ENCODE assay signal across 23 mouse cellular contexts in genomic region chr3:90459727-90460126, GRCm38 (mm10). TPM values are rescaled to one million over a fixed set of nuclear protein-coding genes. Genes with fewer than 3 reads are reported as not detected.
DNase-seq lines count a peak whose midpoint lies in the region; ATAC-seq lines count a peak whose summit lies in the region.
"Had no signal": no experiment of that assay in that cellular context is flagged by ENCODE, and none has a peak within 500 bp of the region (broad histone marks: within the 10 kb centered on the region; RNA-seq: fewer than 3 reads in every experiment).

No protein-coding gene starts in this region.

- H3K4me3 ChIP-seq in neural tube, embryonic 12.5 days = no peak overlapping the region
- H3K4me3 ChIP-seq in neural tube, embryonic 15.5 days (replicated peaks) = no peak overlapping the region
- H3K4me3 ChIP-seq: embryonic facial prominence, embryonic 10.5 days; embryonic facial prominence, embryonic 12.5 days; forebrain, embryonic 13.5 days; forebrain, embryonic 15.5 days had no signal

- no peak for ATAC-seq in neural tube, embryonic 12.5 days (ENCODE audit: low FRiP score, low read depth)
- ATAC-seq in neural tube, embryonic 15.5 days (ENCODE audit: low FRiP score) = no peak
- ATAC-seq: activated CD4-positive, CD25-positive, alpha-beta regulatory T cell, adult 4 months; CD4-positive, CD25-positive, alpha-beta regulatory T cell, adult 4 months; forebrain, embryonic 13.5 days; forebrain, embryonic 15.5 days; forebrain, postnatal 0 days; Patski had no signal

- H3K27ac ChIP-seq in neural tube, embryonic 12.5 days = no peak overlapping the region
- H3K27ac ChIP-seq in neural tube, embryonic 15.5 days (replicated peaks) = no peak overlapping the region
- H3K27ac ChIP-seq: embryonic facial prominence, embryonic 10.5 days; embryonic facial prominence, embryonic 12.5 days; forebrain, embryonic 13.5 days; forebrain, embryonic 15.5 days had no signal

- H3K36me3 ChIP-seq in neural tube, embryonic 12.5 days = no peaks in the 10 kb centered on the region
- no peaks in the 10 kb centered on the region for H3K36me3 ChIP-seq in neural tube, embryonic 15.5 days
- H3K36me3 ChIP-seq: embryonic facial prominence, embryonic 10.5 days; embryonic facial prominence, embryonic 12.5 days; forebrain, embryonic 15.5 days; G1E had no signal

- H3K9me3 ChIP-seq in neural tube, embryonic 12.5 days = no peaks in the 10 kb centered on the region
- H3K9me3 ChIP-seq in neural tube, embryonic 15.5 days (replicated peaks) = no peaks in the 10 kb centered on the region
- H3K9me3 ChIP-seq: embryonic facial prominence, embryonic 10.5 days; embryonic facial prominence, embryonic 12.5 days; forebrain, embryonic 13.5 days; forebrain, embryonic 15.5 days had no signal

- WGBS in neural tube, embryonic 12.5 days = 86% methylated on average over 9 of the region's 9 CpGs
- WGBS in neural tube, embryonic 15.5 days = 85% methylated on average over 9 of the region's 9 CpGs

- peak; percentile 65 for DNase-seq in adrenal gland, adult 2 months
- no peak for DNase-seq in adrenal gland, adult 18-20 months (ENCODE audit: low spot score in 2 of 2)
- DNase-seq in heart, adult 11 months = peak; percentile 89
- no peak for DNase-seq in heart, postnatal 14 days
- DNase-seq: adrenal gland, adult 8-10 months; adrenal gland, postnatal 14 days; B cell, adult 2 months; cerebellum, adult 11 months; cerebellum, adult 18-20 months; cerebellum, adult 9-10 months; cerebellum, postnatal 10 days; cerebellum, postnatal 25 days; forebrain, postnatal 0 days had no signal

- H3K27me3 ChIP-seq in neural tube, embryonic 12.5 days (replicated peaks) = peaks cover 33% of the 10 kb centered on the region
- H3K27me3 ChIP-seq in neural tube, embryonic 15.5 days (replicated peaks) = peaks cover 34% of the 10 kb centered on the region

- H3K4me2 ChIP-seq in neural tube, embryonic 12.5 days (replicated peaks) = no peak overlapping the region
- no peak overlapping the region for H3K4me2 ChIP-seq in neural tube, embryonic 15.5 days
- H3K4me2 ChIP-seq: embryonic facial prominence, embryonic 12.5 days; forebrain, embryonic 13.5 days; forebrain, embryonic 15.5 days had no signal

- 0 out of 2 replicates have a peak overlapping the region, but pooled peaks have one; percentile 3 for H3K9ac ChIP-seq in neural tube, embryonic 12.5 days
- H3K9ac ChIP-seq in neural tube, embryonic 15.5 days (replicated peaks) = no peak overlapping the region
- H3K9ac ChIP-seq: embryonic facial prominence, embryonic 12.5 days; forebrain, embryonic 13.5 days; forebrain, embryonic 15.5 days; forebrain, postnatal 0 days had no signal

- H3K4me1 ChIP-seq in neural tube, embryonic 12.5 days = no peaks in the 10 kb centered on the region
- peaks cover 2% of the 10 kb centered on the region; the same call in 1 of the 2 replicates for H3K4me1 ChIP-seq in neural tube, embryonic 15.5 days
- H3K4me1 ChIP-seq: embryonic facial prominence, embryonic 12.5 days; forebrain, embryonic 13.5 days; forebrain, embryonic 15.5 days had no signal

- intact Hi-C loops in heart, postnatal 14 days (cut with DNase I) = loop anchor here (10.0 kb wide), 1 partner anchor 165 kb away; the partner anchor contains the start of gene Gatad2b

RNA-seq across cellular contexts. Expression of gene Npr1, which starts 5.9 kb away (rescaled TPM):
- 100 to 1,000 TPM; 193 to 290 TPM for total RNA-seq in adrenal gland, adult 2 months (2021)
- 367 and 435 TPM in 2 replicates for polyA plus RNA-seq in adrenal gland, adult 2 months (2012; rRNA removed)
- total RNA-seq in adrenal gland, adult 18-20 months (2021) = 100 to 1,000 TPM; 241 to 269 TPM
- 10 to 100 TPM; 25.8 to 33.1 TPM for total RNA-seq in heart, postnatal 14 days (2021)
- 3.3 and 3.5 TPM in 2 replicates for polyA plus RNA-seq in neural tube, embryonic 12.5 days (2016; fragmentation: Nextera tagmentation; extraction: Ambion mirVana)
- polyA plus RNA-seq in neural tube, embryonic 15.5 days (2015; fragmentation: Nextera tagmentation; extraction: Ambion mirVana) = 3.1 and 4.4 TPM in 2 replicates
- total RNA-seq: G1E had no signal
- polyA plus RNA-seq: activated CD4-positive, CD25-positive, alpha-beta regulatory T cell, adult 4 months; CD4-positive, CD25-positive, alpha-beta regulatory T cell, adult 4 months; G1E had no signal

RNA-seq across cellular contexts. Expression of gene Ilf2, which starts 16.2 kb away (rescaled TPM):
- 10 to 100 TPM; 52.3 to 54.4 TPM for total RNA-seq in adrenal gland, adult 2 months (2021)
- 8.6 and 10.2 TPM in 2 replicates for polyA plus RNA-seq in adrenal gland, adult 2 months (2012; rRNA removed)
- 10 to 100 TPM; 49.3 to 53.1 TPM for total RNA-seq in adrenal gland, adult 18-20 months (2021)
- total RNA-seq in heart, postnatal 14 days (2021) = 10 to 100 TPM; 35.3 to 39.2 TPM
- 322 and 326 TPM in 2 replicates for polyA plus RNA-seq in neural tube, embryonic 12.5 days (2016; fragmentation: Nextera tagmentation; extraction: Ambion mirVana)
- polyA plus RNA-seq in neural tube, embryonic 15.5 days (2015; fragmentation: Nextera tagmentation; extraction: Ambion mirVana) = 218 and 229 TPM in 2 replicates

RNA-seq across cellular contexts. Expression of gene Ints3, which starts 26.3 kb away (rescaled TPM):
- 10 to 100 TPM; 81.0 to 90.6 TPM for total RNA-seq in adrenal gland, adult 2 months (2021)
- 32.2 and 40.2 TPM in 2 replicates for polyA plus RNA-seq in adrenal gland, adult 2 months (2012; rRNA removed)
- total RNA-seq in adrenal gland, adult 18-20 months (2021) = 10 to 100 TPM; 71.1 to 98.9 TPM
- total RNA-seq in heart, postnatal 14 days (2021) = 10 to 100 TPM; 26.4 to 27.2 TPM
- 38.1 and 40.5 TPM in 2 replicates for polyA plus RNA-seq in neural tube, embryonic 12.5 days (2016; fragmentation: Nextera tagmentation; extraction: Ambion mirVana)
- 29.8 and 31.5 TPM in 2 replicates for polyA plus RNA-seq in neural tube, embryonic 15.5 days (2015; fragmentation: Nextera tagmentation; extraction: Ambion mirVana)

RNA-seq across cellular contexts. Expression of gene Snapin, which starts 31.1 kb away (rescaled TPM):
- total RNA-seq in adrenal gland, adult 2 months (2021) = 10 to 100 TPM; 72.1 to 73.8 TPM
- polyA plus RNA-seq in adrenal gland, adult 2 months (2012; rRNA removed) = 23.8 and 32.5 TPM in 2 replicates
- total RNA-seq in adrenal gland, adult 18-20 months (2021) = 10 to 100 TPM; 57.3 to 59.8 TPM
- 10 to 100 TPM; 51.3 to 52.6 TPM for total RNA-seq in heart, postnatal 14 days (2021)
- 81.7 and 87.0 TPM in 2 replicates for polyA plus RNA-seq in neural tube, embryonic 12.5 days (2016; fragmentation: Nextera tagmentation; extraction: Ambion mirVana)
- 97.8 and 98.7 TPM in 2 replicates for polyA plus RNA-seq in neural tube, embryonic 15.5 days (2015; fragmentation: Nextera tagmentation; extraction: Ambion mirVana)

RNA-seq across cellular contexts. Expression of gene Chtop, which starts 49.6 kb away (rescaled TPM):
- total RNA-seq in adrenal gland, adult 2 months (2021) = 100 to 1,000 TPM; 105 to 110 TPM
- 34.5 and 37.2 TPM in 2 replicates for polyA plus RNA-seq in adrenal gland, adult 2 months (2012; rRNA removed)
- total RNA-seq in adrenal gland, adult 18-20 months (2021) = 100 to 1,000 TPM; 112 to 115 TPM
- 100 to 1,000 TPM; 101 to 123 TPM for total RNA-seq in heart, postnatal 14 days (2021)
- 211 and 215 TPM in 2 replicates for polyA plus RNA-seq in neural tube, embryonic 12.5 days (2016; fragmentation: Nextera tagmentation; extraction: Ambion mirVana)
- 169 TPM in 2 replicates for polyA plus RNA-seq in neural tube, embryonic 15.5 days (2015; fragmentation: Nextera tagmentation; extraction: Ambion mirVana)

Comparison
In these comparisons a context has a peak if more than half of its experiments do, and no peak if none do; other contexts are left out.
1. DNase-seq: peak in adrenal gland, adult 2 months (single experiment) and heart, adult 11 months (single experiment); none in adrenal gland, adult 18-20 months (0 of 2) and heart, postnatal 14 days (0 of 2).
2. RNA of gene Npr1, which starts 5.9 kb away (total RNA-seq): 193 to 290 TPM in adrenal gland, adult 2 months and 241 to 269 TPM in adrenal gland, adult 18-20 months; 25.8 to 33.1 TPM in heart, postnatal 14 days; every median in the first group is over 4 times any median in the second.